Mouse (Mus musculus) limb, embryonic 14.5 days (tissue): ENCODE data around the gene Gm44965. TPM values are rescaled to one million over a fixed set of nuclear protein-coding genes. Genes with fewer than 3 reads are reported as not detected.

ENCODE experiments used
- ATAC-seq: fragments of 200-750 bp; cut with Nextera tagmentation; 2 replicates; pipeline ENCODE4 v1.8.0; 2017; ENCODE audit warnings: low read depth, moderate number of reproducible peaks, moderate TSS enrichment; ENCODE audit not compliant: low FRiP score
- DNase-seq: peaks from one replicate; pipeline ENCODE4 v3.0.0-alpha.2; 2015; ENCODE audit warnings: low spot score
- H3K27ac ChIP-seq: fragments of 300-500 bp; sonication (generic); replicated peaks from 2 replicates; pipeline ENCODE4 v1.5.1; 2014; ENCODE audit warnings: low read depth, mild to moderate bottlenecking, low read length, moderate library complexity, mixed read lengths
- H3K27me3 ChIP-seq: fragments of 300-500 bp; sonication (generic); 2 replicates; pipeline ENCODE4 v1.6.1; 2014; ENCODE audit warnings: low read length, mixed read lengths; ENCODE audit not compliant: control insufficient read depth, insufficient read depth
- H3K36me3 ChIP-seq: fragments of 300-500 bp; sonication (generic); 2 replicates; pipeline ENCODE4 v1.6.1; 2014; ENCODE audit warnings: mild to moderate bottlenecking, low read length, moderate library complexity, mixed read lengths; ENCODE audit not compliant: control insufficient read depth, insufficient read depth
- H3K4me1 ChIP-seq: fragments of 300-500 bp; sonication (generic); 2 replicates; pipeline ENCODE4 v1.6.1; 2014; ENCODE audit warnings: antibody characterized with exemption, low read length, mixed read lengths; ENCODE audit not compliant: control insufficient read depth, insufficient read depth
- H3K4me2 ChIP-seq: fragments of 300-500 bp; sonication (generic); replicated peaks from 2 replicates; pipeline ENCODE4 v1.6.1; 2014; ENCODE audit warnings: low read depth, mild to moderate bottlenecking, low read length, moderate library complexity; ENCODE audit not compliant: severe bottlenecking
- H3K4me3 ChIP-seq: fragments of 300-500 bp; sonication (generic); replicated peaks from 2 replicates; pipeline ENCODE4 v1.5.1; 2014; ENCODE audit warnings: low read length
- H3K9ac ChIP-seq: fragments of 300-500 bp; sonication (generic); 2 replicates; pipeline ENCODE4 v1.6.1; 2014; ENCODE audit warnings: mild to moderate bottlenecking, low read depth, low read length, moderate library complexity; ENCODE audit not compliant: severe bottlenecking
- H3K9me3 ChIP-seq: fragments of 300-500 bp; sonication (generic); 2 replicates; pipeline ENCODE4 v1.6.1; 2016; ENCODE audit warnings: low read length; ENCODE audit not compliant: control insufficient read depth
- POLR2A ChIP-seq: fragments of 200-500 bp; IDR thresholded peaks from 2 replicates; pipeline ENCODE4 v1.8.0; 2012; ENCODE audit warnings: inconsistent platforms, mild to moderate bottlenecking, moderate library complexity, borderline replicate concordance; ENCODE audit not compliant: insufficient read depth, insufficient read length; ENCODE audit errors: extremely low read depth
- WGBS: fragments of 180-500 bp; shearing (Covaris S2); extraction: QIAGEN DNeasy Blood & Tissue Kit; methylation state at CpG from one replicate; pipeline ENCODE4 v1.1.7; 2014; 5-methylcytosine and 5-hydroxymethylcytosine counted together
- polyA plus RNA-seq, 2 experiments: library from polyadenylated mRNA; depleted of rRNA in 1 of 2; stranded (reverse) in 1 of 2; unstranded in 1 of 2; fragments of >200 nt; fragmentation: Nextera tagmentation in 1 of 2; extraction: Ambion mirVana in 1 of 2; gene quantifications; 2 replicates each; pipeline versions ENCODE4 v1.2.1 to v1.2.3; 2012 to 2014

The Gm44965 gene
- polyA plus RNA-seq, 2 experiments: not detected

DNA sequence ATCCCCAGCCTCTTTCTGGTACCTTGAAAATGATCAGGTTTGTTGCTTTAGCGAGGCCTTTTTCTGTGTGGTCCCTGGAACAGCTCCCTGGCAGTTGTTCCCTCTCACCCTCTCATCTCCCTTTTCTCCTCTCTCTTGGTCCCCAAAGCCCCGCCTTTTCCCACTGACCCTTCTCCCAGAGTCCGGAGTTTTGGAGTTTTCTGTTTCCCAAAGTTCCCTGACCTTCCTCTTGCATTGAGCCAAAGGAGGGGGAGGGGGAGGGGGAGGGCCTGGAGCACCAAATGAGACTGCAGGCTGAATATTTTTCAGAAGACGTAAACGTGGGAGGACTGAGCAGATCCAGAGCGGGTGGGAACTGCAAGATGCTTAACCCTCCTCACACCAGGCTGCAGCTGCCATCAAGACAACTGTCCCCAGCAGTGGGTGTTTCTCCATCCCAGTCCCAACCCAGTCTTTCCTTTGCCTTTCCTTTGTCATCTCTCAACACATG is 21.1 kb upstream of the Gm44965 start, which contains the start of gene Rarres2:
Gene Rarres2, minus strand, starts transcription at position 218 of the 490 bp plus-strand sequence.
- TF ChIP-seq POLR2A: no peak
- ATAC-seq (peak; percentile 58; the same call in 1 of the 2 replicates), DNase-seq (peak; percentile 50)
- H3K4me2 ChIP-seq: no peak within 1 kb of the TSS
- H3K9me3 ChIP-seq: no peaks in the 10 kb centered on the region
- H3K27me3 ChIP-seq: no peaks in the 10 kb centered on the region
- 14% methylated on average over 6 of the region's 6 CpGs for WGBS
- peak within 1 kb of the TSS; percentile 43; the same call in 1 of the 2 replicates for H3K27ac ChIP-seq
- H3K9ac ChIP-seq: no peak within 1 kb of the TSS
- peaks cover 9% of the 10 kb centered on the region for H3K4me1 ChIP-seq
- H3K36me3 ChIP-seq: 0 out of 2 replicates have a peak, but pooled peaks cover 2% of the 10 kb centered on the region
- no peak within 1 kb of the TSS for H3K4me3 ChIP-seq

DNA sequence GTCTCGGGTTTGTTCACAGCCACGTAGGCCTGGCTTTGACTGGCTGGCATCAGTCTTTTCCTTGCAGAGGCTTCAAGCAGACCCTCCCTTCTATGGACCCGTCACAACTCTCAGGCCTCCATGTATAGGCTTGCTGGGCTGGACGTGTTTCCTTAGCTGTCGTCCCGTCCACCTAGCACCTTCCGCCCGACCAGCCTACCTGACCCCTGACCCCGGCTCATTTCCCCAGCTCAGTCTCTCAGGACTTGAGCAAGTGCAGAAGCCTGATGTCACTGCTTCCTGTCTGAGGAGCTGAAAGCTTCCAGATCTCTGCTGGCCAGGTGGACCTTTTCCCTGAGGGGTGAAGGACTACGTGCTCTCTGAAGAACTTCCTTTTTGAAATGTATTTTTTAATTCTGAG is 20.5 kb upstream of the Gm44965 start:
- Histone ChIP-seq H3K9me3 (no peaks in the 10 kb centered on the region), H3K36me3 (0 out of 2 replicates have a peak, but pooled peaks cover 2% of the 10 kb centered on the region), H3K4me3 (no peak overlapping the region), H3K27ac (no peak overlapping the region), H3K4me1 (peaks cover 8% of the 10 kb centered on the region), H3K4me2 (no peak overlapping the region), H3K27me3 (no peaks in the 10 kb centered on the region), H3K9ac (no peak overlapping the region)
- DNase-seq (no peak), ATAC-seq (no peak)
- WGBS: 28% methylated on average over 10 of the region's 10 CpGs
- TF ChIP-seq POLR2A: no peak

GRCm38 (mm10) chr6:48573981-48574380 is 19.8 kb upstream of the Gm44965 start:
- H3K4me3 ChIP-seq: no peak overlapping the region
- ATAC-seq (no peak), DNase-seq (no peak)
- H3K27ac ChIP-seq: no peak overlapping the region
- H3K27me3 ChIP-seq: no peaks in the 10 kb centered on the region
- WGBS: 55% methylated on average over 3 of the region's 3 CpGs
- no peak overlapping the region for H3K9ac ChIP-seq
- H3K36me3 ChIP-seq: no peaks in the 10 kb centered on the region
- peaks cover 3% of the 10 kb centered on the region for H3K4me1 ChIP-seq
- no peak for TF ChIP-seq POLR2A
- H3K4me2 ChIP-seq: no peak overlapping the region
- H3K9me3 ChIP-seq: no peaks in the 10 kb centered on the region

DNA sequence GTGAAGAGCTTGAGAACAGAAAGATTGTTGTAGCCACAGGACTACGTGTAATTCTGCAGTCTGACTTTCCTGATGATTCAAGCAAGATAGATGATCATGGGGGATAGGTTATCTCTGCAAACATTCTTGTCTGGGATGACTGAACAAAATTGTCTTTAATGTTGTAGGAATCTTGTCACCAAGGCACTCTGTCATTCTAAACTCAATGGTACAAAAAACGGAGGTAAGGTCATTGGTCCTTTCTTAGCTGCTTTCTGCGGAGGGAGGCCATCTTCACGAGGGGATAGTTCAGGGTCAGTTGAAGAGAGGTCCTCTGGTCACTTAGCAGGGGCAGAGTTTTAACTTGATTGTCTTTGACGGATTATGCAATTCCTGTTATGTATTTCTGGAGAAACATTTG is 15.0 kb upstream of the Gm44965 start:
- DNase-seq (no peak), ATAC-seq (no peak)
- Histone ChIP-seq H3K36me3 (no peaks in the 10 kb centered on the region), H3K4me1 (no peaks in the 10 kb centered on the region), H3K4me2 (no peak overlapping the region), H3K9ac (no peak overlapping the region), H3K9me3 (no peaks in the 10 kb centered on the region), H3K27me3 (no peaks in the 10 kb centered on the region), H3K27ac (no peak overlapping the region), H3K4me3 (no peak overlapping the region)
- WGBS: 50% methylated on average over 5 of the region's 5 CpGs
- no peak for TF ChIP-seq POLR2A

GRCm38 (mm10) chr6:48579215-48579648 is 14.5 kb upstream of the Gm44965 start:
- 29% methylated on average over 5 of the region's 5 CpGs for WGBS
- no peaks in the 10 kb centered on the region for H3K27me3 ChIP-seq
- H3K9me3 ChIP-seq: no peaks in the 10 kb centered on the region
- H3K4me3 ChIP-seq: no peak overlapping the region
- ATAC-seq: no peak
- no peak for TF ChIP-seq POLR2A
- no peak for DNase-seq
- H3K9ac ChIP-seq: peak overlapping the region; percentile 28; the same call in 1 of the 2 replicates
- H3K36me3 ChIP-seq: no peaks in the 10 kb centered on the region
- no peak overlapping the region for H3K27ac ChIP-seq
- no peak overlapping the region for H3K4me2 ChIP-seq
- H3K4me1 ChIP-seq: no peaks in the 10 kb centered on the region
